Mouse (Mus musculus): ENCODE measurements at regions not wholly inside any gene's neighbourhood (a gene's known extent, or its start where the extent isn't known, plus 50 kb on each side); places are given as distances from the start of the nearest gene placed in this dataset.

DNA sequence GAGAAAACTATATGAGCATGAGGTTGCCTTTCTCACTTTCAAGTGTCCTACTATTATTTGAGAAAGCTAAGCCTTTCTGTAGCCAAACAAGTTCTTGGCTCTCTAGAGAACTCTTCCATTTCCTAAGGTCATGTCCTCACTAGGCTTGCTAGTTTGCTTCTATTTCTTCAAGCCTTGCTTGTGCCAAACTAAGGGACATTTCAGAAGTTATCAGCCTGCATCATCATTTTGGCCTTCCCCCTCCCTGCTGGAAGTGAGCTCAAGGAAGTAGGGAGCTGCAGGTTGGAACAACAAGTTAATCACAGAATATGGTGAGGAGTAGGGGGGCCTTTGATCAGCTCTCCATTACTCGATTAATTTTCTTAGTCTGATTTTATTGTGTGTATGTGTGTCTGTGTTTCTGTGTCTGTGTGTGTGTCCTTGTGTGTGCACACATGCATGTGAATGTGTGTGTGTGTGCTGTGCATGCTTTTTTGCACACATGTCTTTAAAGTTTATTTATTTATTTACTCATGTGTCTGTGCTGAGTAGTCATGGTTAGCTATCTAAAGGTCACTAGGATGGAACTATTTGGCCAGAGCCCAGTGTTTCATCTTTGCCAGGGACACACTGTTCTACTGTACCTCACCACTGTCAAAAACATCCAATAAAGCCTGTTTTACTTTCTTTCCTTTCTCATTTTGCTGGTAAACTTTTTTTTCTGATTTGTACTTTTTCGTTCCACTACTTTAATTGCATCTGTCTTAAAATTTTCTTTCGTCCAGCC lies 371.4 kb upstream of the Eda2r start:
- DNase-seq, result peak; percentile 37 to 76

DNA sequence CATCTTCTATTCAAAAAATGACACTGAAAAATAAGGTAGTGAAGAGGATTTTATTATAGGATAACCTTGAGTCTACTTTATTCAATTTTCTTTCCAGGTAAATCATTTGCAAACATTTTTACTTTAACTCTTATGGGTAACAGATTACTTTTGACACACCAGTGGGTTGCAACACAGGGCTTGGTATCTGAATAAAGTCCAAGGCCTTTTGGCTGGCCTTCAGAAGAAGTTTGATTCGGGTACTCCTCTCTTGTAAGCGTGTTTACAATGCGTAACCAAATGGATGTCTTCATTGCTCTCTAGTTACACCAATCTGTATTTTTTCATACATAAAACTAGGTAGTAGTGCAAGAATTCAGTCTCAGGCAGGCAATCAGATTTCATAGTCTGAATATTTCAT lies 367.3 kb upstream of the Eda2r start:
- peak; percentile 58 to 74 for DNase-seq

DNA sequence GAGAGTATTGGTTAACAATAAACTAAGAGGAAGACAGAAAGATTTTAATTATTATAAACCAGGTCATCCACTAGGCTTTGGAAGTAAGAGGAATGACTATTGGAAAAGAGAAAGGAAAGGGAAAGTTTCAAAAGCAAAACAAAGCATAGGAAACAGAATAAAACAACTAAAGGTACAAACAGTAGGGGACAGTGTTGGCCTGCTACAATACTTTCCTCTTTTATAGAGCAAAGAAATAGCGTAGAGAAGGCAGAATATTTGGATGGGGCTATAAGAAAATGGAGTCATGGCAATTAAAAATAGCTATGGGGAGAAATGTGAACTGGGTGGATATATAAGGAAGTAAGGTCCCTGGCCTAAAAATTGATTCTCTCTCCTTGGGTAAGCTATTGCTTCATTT lies 347.5 kb upstream of the Eda2r start:
- DNase-seq, result no peak

GRCm38 (mm10) chrX:97707851-97708250 lies 330.8 kb upstream of the Eda2r start:
- peak; percentile 67 to 74 for DNase-seq

GRCm38 (mm10) chrX:97658726-97659125 lies 281.7 kb upstream of the Eda2r start:
- DNase-seq, result no peak

DNA sequence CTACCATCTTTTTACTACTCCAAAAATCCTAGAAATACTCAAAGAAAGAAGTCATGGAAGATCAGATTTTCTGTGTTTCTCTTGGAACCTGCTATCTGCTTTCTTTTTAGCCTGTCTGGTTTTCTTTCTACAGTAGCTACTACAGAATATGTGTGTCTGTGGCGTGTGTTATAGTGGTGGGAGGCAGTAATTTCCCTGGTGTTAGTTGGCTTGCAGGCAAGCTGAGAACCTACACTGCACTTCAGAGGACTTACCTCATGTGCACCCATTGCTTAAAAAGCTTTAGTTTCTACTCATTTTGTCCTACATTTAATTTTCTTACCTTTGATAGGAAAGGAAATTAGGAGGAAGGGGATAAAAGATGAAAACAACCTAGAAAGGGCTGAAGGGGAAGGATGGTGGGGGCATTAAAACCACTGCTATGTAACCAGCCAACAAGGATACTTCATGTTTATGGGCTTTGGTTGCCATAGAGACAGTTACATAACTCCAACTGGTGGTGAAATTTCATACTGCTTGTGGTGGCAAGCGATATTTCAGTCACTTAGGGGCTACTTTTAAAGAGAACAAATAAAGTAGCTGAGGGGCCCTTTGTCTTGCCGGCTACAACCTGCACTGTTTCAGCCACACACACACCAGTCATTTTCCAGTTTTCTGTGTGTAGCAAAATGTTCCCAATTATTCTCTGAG lies 274.7 kb upstream of the Eda2r start:
- DNase-seq, result no peak

Data from kidney, adult 8-10 months (tissue).